Mouse (Mus musculus) neural tube, embryonic 11.5 days (tissue): Measurements from ENCODE around the gene Rdh12. TPM values are rescaled to one million over a fixed set of nuclear protein-coding genes. Genes with fewer than 3 reads are reported as not detected.

Experiments
- ATAC-seq: fragments of 200-750 bp; cut with Nextera tagmentation; 2 replicates; pipeline ENCODE4 v1.8.0; 2017; ENCODE audit warnings: moderate number of reproducible peaks, mild to moderate bottlenecking, moderate TSS enrichment, moderate library complexity; ENCODE audit not compliant: insufficient read depth, low FRiP score, low TSS enrichment
- DNase-seq: peaks from one replicate; pipeline ENCODE4 v3.0.0-alpha.2; 2015; ENCODE audit warnings: low spot score
- H3K27ac ChIP-seq: fragments of 300-500 bp; sonication (generic); 2 replicates; pipeline ENCODE4 v1.5.1; 2014; ENCODE audit warnings: low read depth, mild to moderate bottlenecking, low read length
- H3K27me3 ChIP-seq: fragments of 300-500 bp; sonication (generic); 2 replicates; pipeline ENCODE4 v1.6.1; 2014; ENCODE audit warnings: mild to moderate bottlenecking, low read length, mixed read lengths; ENCODE audit not compliant: control insufficient read depth, insufficient read depth
- H3K36me3 ChIP-seq: fragments of 300-500 bp; sonication (generic); 2 replicates; pipeline ENCODE4 v1.6.1; 2014; ENCODE audit warnings: mild to moderate bottlenecking, low read length, moderate library complexity, mixed read lengths; ENCODE audit not compliant: control insufficient read depth, insufficient read depth
- H3K4me1 ChIP-seq: fragments of 300-500 bp; sonication (generic); 2 replicates; pipeline ENCODE4 v1.6.1; 2014; ENCODE audit warnings: low read length, mixed read lengths; ENCODE audit not compliant: control insufficient read depth, insufficient read depth
- H3K4me2 ChIP-seq: fragments of 300-500 bp; sonication (generic); 2 replicates; pipeline ENCODE4 v1.6.1; 2014; ENCODE audit warnings: low read depth, mild to moderate bottlenecking, moderate library complexity
- H3K4me3 ChIP-seq: fragments of 300-500 bp; sonication (generic); 2 replicates; pipeline ENCODE4 v1.5.1; 2014; ENCODE audit warnings: low read depth, low read length
- H3K9ac ChIP-seq: fragments of 300-500 bp; sonication (generic); 2 replicates; pipeline ENCODE4 v1.6.1; 2014; ENCODE audit warnings: mild to moderate bottlenecking, low read length
- H3K9me3 ChIP-seq: fragments of 300-500 bp; sonication (generic); 2 replicates; pipeline ENCODE4 v1.6.1; 2016; ENCODE audit warnings: low read length; ENCODE audit not compliant: control insufficient read depth
- WGBS: fragments of 180-500 bp; shearing (Covaris S2); extraction: QIAGEN DNeasy Blood & Tissue Kit; methylation state at CpG from one replicate; pipeline ENCODE4 v1.1.7; 2014; 5-methylcytosine and 5-hydroxymethylcytosine counted together
- polyA plus RNA-seq: library from polyadenylated mRNA; unstranded; fragments of >200 nt; fragmentation: Nextera tagmentation; extraction: Ambion mirVana; gene quantifications from 2 replicates; pipeline ENCODE4 v1.2.1, GENCODE M21; 2014

Gene Rdh12
- polyA plus RNA-seq, 1 experiment from 2014 or later = 1.2 TPM

DNA sequence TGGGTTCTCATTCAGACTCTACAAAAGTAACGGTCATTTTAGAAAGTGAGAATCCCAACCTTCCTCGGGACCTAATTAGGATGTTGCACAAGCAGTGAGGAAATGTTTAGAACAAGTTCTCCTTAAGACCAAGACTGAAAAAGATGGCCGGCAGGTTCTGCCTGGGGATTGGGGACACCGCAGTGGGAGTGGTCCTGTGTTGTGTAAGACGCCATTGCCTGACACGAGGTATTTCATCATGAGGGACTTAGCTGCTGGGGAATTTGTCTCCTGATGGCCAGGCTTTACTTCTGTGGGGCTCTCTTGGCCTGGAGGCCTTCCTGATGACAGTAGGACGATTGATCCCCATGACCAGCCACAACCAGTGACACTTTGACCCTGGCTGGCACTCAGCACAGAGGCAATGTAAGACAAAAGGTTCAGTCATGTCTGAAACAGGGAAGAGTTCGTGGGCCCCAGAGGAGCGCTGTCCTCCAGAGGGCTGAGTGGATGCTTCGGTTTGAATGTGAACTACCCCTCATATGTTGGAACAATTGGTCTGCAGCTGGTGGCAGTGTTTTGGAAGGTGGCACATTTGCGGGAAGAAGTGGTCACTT lies 26.9 kb downstream of the Rdh12 start:
- whole genome bisulfite sequencing = 72% methylated on average over 11 of the region's 11 CpGs
- H3K4me1 ChIP-seq = no peaks in the 10 kb centered on the region
- peaks cover 2% of the 10 kb centered on the region; the same call in 1 of the 2 replicates for H3K36me3 ChIP-seq

DNA sequence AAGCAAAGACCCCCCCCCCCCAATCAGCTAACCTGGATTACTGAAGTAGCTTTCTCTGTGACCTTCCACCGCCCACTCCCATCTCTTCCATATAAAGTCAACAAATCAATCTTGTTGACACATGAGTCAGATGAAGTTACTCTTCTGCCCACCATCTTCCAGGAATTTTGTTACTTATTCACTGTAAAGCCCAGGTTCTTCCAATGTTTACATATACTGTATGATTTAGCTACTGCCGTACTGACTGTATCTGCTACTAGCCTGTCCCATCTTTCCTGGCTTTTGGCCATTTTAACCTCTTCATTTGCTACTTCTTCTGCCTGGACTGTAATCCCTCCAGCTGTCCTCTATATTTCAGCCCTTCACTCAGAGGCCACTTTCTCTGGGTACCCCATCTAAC lies 33.3 kb downstream of the Rdh12 start:
- Histone ChIP-seq H3K27ac (no peak overlapping the region), H3K4me2 (no peak overlapping the region), H3K36me3 (peaks cover 8% of the 10 kb centered on the region), H3K4me3 (no peak overlapping the region), H3K4me1 (no peaks in the 10 kb centered on the region), H3K27me3 (no peaks in the 10 kb centered on the region), H3K9me3 (no peaks in the 10 kb centered on the region), H3K9ac (no peak overlapping the region)
- DNase-seq (no peak), ATAC-seq (no peak)
- WGBS = 92% methylated on average over 2 of the region's 2 CpGs

More for the DNA sequence above, 26.9 kb downstream of the Rdh12 start:
- no peak for DNase-seq
- Histone ChIP-seq H3K9ac (no peak overlapping the region), H3K27me3 (no peaks in the 10 kb centered on the region), H3K27ac (no peak overlapping the region), H3K9me3 (no peaks in the 10 kb centered on the region), H3K4me3 (no peak overlapping the region), H3K4me2 (no peak overlapping the region)
- ATAC-seq = no peak

DNA sequence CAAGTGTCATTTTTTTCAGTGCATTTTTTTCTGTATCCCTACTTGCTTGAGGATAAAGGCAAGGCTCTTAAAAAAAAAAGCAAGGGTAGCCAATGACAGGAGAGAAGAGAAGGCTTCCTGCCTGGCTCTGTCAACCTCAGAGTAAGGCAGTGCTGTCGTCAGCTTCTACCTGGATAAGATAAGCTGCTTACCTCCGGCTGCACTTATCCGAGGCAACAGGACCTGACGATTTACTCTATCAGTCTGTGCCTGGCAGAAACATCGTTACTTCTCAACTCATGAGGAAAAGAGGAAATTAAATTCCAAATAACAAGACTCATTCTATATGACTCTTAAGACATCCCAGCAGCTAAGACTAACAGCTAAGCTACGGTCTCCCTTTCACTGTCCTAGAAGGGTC lies 34.2 kb downstream of the Rdh12 start:
- no peak for ATAC-seq
- Histone ChIP-seq H3K4me2 (no peak overlapping the region), H3K36me3 (peaks cover 9% of the 10 kb centered on the region), H3K27ac (no peak overlapping the region), H3K27me3 (no peaks in the 10 kb centered on the region), H3K9ac (no peak overlapping the region), H3K4me3 (no peak overlapping the region), H3K9me3 (no peaks in the 10 kb centered on the region), H3K4me1 (no peaks in the 10 kb centered on the region)
- WGBS = 94% methylated on average over 6 of the region's 6 CpGs
- no peak for DNase-seq

DNA sequence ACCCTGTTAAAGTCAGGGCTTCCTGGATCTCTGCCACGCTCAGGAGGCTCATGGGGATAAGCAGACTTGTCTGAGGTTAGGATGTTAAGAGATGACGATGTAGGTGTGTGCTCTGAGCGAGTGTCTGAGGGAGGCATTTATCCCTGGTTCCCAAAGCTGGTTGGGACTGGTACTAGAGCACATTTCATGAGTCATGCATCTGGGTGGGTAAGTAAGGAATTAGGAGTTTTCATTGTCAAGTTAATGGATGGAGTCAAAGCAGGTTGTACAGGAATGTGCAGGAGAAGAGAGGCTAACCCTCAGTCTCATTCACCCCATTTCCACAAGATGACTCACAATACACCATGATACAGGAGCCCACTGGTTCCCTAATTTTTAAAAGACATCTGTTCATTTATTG lies 39.4 kb downstream of the Rdh12 start:
- H3K9ac ChIP-seq = no peak overlapping the region
- H3K4me1 ChIP-seq = no peaks in the 10 kb centered on the region
- peaks cover 10% of the 10 kb centered on the region; the same call in 1 of the 2 replicates for H3K36me3 ChIP-seq
- no peak overlapping the region for H3K4me3 ChIP-seq
- 92% methylated on average over 3 of the region's 3 CpGs for WGBS
- no peaks in the 10 kb centered on the region for H3K27me3 ChIP-seq
- ATAC-seq (no peak), DNase-seq (no peak)
- no peak overlapping the region for H3K27ac ChIP-seq
- H3K9me3 ChIP-seq = no peaks in the 10 kb centered on the region
- no peak overlapping the region for H3K4me2 ChIP-seq

DNA sequence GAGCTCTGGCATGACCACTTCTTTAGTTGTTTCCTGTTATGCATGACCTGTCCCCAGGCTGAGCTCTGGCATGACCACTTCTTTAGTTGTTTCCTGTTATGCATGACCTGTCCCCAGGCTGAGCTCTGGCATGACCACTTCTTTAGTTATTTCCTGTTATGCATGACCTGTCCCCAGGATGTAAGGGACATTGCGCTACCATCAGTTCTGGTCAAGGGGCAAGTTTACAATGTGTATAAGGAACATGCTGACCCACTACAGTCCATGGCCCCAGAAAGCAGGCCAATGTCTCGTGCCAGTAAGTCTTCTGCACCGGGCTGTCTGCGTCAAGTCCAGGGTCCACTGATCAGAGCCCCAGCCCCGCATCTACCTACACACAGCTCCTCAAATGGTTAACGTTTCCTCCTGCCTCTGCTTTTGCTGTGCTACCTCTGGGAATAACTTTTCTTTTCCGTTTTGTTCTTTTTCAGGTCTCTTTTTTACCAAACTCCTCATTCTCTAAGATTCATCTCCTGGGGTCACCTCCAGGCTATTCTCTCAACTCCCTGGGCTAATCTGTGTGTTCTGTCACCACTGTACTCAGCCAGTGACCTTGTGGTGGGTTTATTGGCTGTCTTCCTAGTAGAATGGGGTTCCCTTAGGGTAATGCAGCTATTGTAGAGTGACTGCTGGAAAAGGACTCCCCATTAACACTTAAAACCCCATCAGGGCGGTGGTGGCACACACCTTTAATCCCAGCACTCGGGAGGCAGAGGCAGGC lies 44.8 kb downstream of the Rdh12 start:
- Histone ChIP-seq H3K4me1 (no peaks in the 10 kb centered on the region), H3K36me3 (peaks cover 7% of the 10 kb centered on the region; the same call in 1 of the 2 replicates), H3K4me3 (no peak overlapping the region), H3K9ac (no peak overlapping the region), H3K4me2 (no peak overlapping the region), H3K27ac (no peak overlapping the region), H3K27me3 (no peaks in the 10 kb centered on the region), H3K9me3 (no peaks in the 10 kb centered on the region)
- WGBS = 92% methylated on average over 9 of the region's 9 CpGs
- ATAC-seq (no peak), DNase-seq (no peak)

DNA sequence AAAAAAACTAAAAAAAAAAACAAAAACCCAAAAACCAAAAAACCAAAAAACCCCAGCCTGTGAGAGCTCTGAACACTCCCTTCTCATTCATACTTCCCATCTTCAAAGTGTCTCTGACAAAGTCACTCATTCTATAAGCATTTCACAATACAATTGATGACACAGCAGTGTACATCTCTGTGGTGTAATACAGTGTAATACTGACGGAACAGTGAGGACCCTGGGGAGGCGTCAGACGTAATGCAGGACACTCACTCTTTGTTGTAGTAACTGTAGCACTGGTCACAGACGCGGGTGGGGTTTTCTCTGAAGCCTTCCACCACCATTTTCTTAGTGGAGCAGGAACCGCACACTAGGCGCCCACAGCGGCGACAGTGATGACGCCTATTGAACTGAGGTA lies 46.3 kb downstream of the Rdh12 start:
- no peaks in the 10 kb centered on the region for H3K27me3 ChIP-seq
- ATAC-seq (no peak), DNase-seq (no peak)
- no peaks in the 10 kb centered on the region for H3K9me3 ChIP-seq
- peaks cover 7% of the 10 kb centered on the region; the same call in 1 of the 2 replicates for H3K36me3 ChIP-seq
- H3K27ac ChIP-seq = no peak overlapping the region
- 92% methylated on average over 10 of the region's 10 CpGs for whole genome bisulfite sequencing
- no peak overlapping the region for H3K4me2 ChIP-seq
- no peak overlapping the region for H3K9ac ChIP-seq
- H3K4me1 ChIP-seq = no peaks in the 10 kb centered on the region
- H3K4me3 ChIP-seq = no peak overlapping the region

DNA sequence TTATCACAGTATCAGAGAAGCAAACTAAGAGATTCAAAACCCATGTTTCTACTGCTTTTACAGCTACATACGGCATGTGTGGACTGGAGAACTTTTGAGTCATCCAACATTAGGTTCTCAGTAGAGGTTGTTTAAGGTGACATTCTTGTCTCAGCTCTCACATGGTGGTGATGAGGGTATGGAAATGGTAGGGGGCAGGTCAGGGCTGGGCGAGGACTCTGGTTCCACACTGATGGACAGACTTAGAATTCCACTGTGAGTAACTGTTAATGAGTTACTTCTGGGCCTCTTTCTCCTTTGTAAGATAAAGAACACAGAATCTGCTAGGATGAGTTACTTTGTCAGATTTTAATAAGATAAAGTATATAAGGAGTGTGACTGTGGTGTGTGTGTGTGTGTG lies 51.4 kb downstream of the Rdh12 start:
- H3K9ac ChIP-seq = no peak overlapping the region
- no peaks in the 10 kb centered on the region for H3K27me3 ChIP-seq
- no peaks in the 10 kb centered on the region for H3K9me3 ChIP-seq
- WGBS = 87% methylated on average over 2 of the region's 2 CpGs
- no peaks in the 10 kb centered on the region for H3K4me1 ChIP-seq
- H3K36me3 ChIP-seq = peaks cover 2% of the 10 kb centered on the region
- H3K27ac ChIP-seq = no peak overlapping the region
- no peak overlapping the region for H3K4me3 ChIP-seq
- DNase-seq (no peak), ATAC-seq (no peak)
- H3K4me2 ChIP-seq = no peak overlapping the region

DNA sequence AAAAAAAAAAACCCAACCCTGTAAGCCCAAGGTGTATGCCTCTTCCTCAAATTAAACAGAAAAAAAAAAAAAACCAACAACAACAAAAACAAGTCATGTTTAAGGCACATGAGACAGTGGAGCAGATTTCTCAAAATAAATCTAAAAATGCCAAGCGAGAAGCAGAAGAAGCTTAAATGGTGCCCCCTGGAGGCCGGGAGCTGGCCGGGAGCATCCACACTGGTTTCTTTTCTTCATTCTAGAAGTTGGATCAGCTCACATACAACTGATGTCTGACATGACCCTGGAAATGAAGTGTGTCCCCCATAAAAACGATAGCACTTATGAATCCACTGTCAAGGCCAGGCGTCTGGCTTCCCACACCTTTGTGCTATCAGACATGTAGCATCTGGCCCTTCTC lies 52.3 kb downstream of the Rdh12 start:
- H3K27me3 ChIP-seq = no peaks in the 10 kb centered on the region
- H3K4me3 ChIP-seq = no peak overlapping the region
- H3K4me1 ChIP-seq = no peaks in the 10 kb centered on the region
- DNase-seq (peak; percentile 48), ATAC-seq (no peak)
- 66% methylated on average over 5 of the region's 5 CpGs for WGBS
- H3K4me2 ChIP-seq = no peak overlapping the region
- H3K27ac ChIP-seq = no peak overlapping the region
- no peak overlapping the region for H3K9ac ChIP-seq
- H3K9me3 ChIP-seq = no peaks in the 10 kb centered on the region
- H3K36me3 ChIP-seq = peaks cover 2% of the 10 kb centered on the region
